Mouse (Mus musculus) cerebellum, adult 2 months (tissue): Measurements from ENCODE around the gene Zfhx3. TPM values are rescaled to one million over a fixed set of nuclear protein-coding genes. Genes with fewer than 3 reads are reported as not detected.

Experiments used
- DNase-seq, 2 experiments: peaks; one replicate each; pipeline ENCODE4 v3.0.0; 2021
- H3K27ac ChIP-seq: fragments of 200-500 bp; 2 replicates; pipeline ENCODE4 v1.5.1; 2012; ENCODE audit warnings: low read length, control low read depth, inconsistent platforms; ENCODE audit not compliant: insufficient read depth
- H3K27me3 ChIP-seq: fragments of 200-500 bp; 2 replicates; pipeline ENCODE4 v1.6.1; 2012; ENCODE audit warnings: inconsistent platforms, mild to moderate bottlenecking, low read length, moderate library complexity; ENCODE audit not compliant: control insufficient read depth, insufficient read depth
- H3K4me1 ChIP-seq: fragments of 200-500 bp; 2 replicates; pipeline ENCODE4 v1.6.1; 2011; ENCODE audit warnings: low read length; ENCODE audit not compliant: control insufficient read depth, insufficient read depth
- H3K4me3 ChIP-seq: fragments of 200-500 bp; replicated peaks from 2 replicates; pipeline ENCODE3; 2011; ENCODE audit warnings: mild to moderate bottlenecking, low read depth, low read length, control low read depth; ENCODE audit not compliant: insufficient read depth
- CTCF ChIP-seq: fragments of 200-500 bp; IDR thresholded peaks from 2 replicates; pipeline ENCODE4 v1.5.1; 2011; ENCODE audit warnings: low read depth, mild to moderate bottlenecking, control low read depth, low read length, moderate library complexity, borderline replicate concordance; ENCODE audit not compliant: insufficient read depth
- POLR2A ChIP-seq: fragments of 200-500 bp; IDR thresholded peaks from 2 replicates; pipeline ENCODE4 v1.6.1; 2011; ENCODE audit warnings: low read length, control low read depth, borderline replicate concordance; ENCODE audit not compliant: insufficient read depth
- WGBS: fragments of 180-500 bp; shearing (Covaris S2); methylation state at CpG from one replicate; pipeline ENCODE4 v1.1.7; 2018; 5-methylcytosine and 5-hydroxymethylcytosine counted together
- polyA plus RNA-seq: library from polyadenylated mRNA; depleted of rRNA; stranded (reverse); fragments of >200 nt; gene quantifications from 2 replicates; pipeline ENCODE4 v1.2.3, GENCODE M21; 2012

Zfhx3 gene
- polyA plus RNA-seq, 1 experiment: 3.3 TPM

DNA sequence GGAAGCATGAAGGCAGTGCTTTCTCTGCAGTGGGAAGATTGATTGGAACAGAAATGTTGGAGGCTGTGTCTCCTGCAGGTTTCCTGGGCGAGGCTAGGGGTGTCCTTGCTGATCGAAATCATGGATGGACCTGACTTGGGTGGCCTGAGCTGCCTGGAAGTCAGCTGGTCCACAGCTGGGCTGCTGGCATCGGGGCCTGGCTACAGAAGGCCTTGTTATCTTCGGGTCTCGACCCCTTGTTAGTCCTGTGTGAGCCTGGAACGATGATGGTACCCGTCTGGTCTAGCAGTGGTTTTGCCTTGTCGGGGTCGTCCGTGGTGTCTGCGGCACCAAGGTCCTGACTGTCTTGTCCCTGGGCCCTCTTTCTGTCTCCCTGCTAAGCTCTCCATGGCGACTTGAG is 870.9 kb downstream of the Zfhx3 start:
- no peak overlapping the region for H3K4me3 ChIP-seq
- WGBS: 65% methylated on average over 12 of the region's 12 CpGs
- H3K4me1 ChIP-seq: no peaks in the 10 kb centered on the region
- H3K27ac ChIP-seq: no peak overlapping the region
- TF ChIP-seq POLR2A: no peak
- TF ChIP-seq CTCF: no peak
- no peak for DNase-seq
- no peaks in the 10 kb centered on the region for H3K27me3 ChIP-seq

DNA sequence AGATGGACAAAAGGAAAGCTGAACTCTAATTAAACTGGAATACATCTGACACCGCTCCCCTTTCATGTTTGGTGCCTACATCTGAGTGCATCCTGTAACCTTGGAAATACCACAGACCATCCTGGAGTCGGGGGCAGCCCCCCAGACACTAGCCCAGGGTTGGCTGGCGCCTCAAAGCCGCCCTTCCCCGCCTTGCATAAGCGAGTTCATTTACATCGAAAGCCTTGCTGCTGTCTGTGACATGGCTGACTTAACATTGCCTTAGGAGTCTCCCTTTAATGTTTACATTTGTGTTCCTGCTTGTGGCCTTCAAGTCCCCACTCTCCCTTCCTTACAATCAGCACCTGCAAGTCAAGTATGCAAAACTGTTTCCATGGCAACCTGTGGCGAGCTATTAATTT is 876.8 kb downstream of the Zfhx3 start:
- TF ChIP-seq POLR2A (no peak), CTCF (no peak)
- Histone ChIP-seq H3K4me1 (no peaks in the 10 kb centered on the region; the same call in 1 of the 2 replicates), H3K27ac (no peak overlapping the region), H3K4me3 (no peak overlapping the region), H3K27me3 (no peaks in the 10 kb centered on the region; the same call in 1 of the 2 replicates)
- WGBS: 43% methylated on average over 8 of the region's 8 CpGs
- DNase-seq: no peak

GRCm38 (mm10) chr8:108819826-108820225 is 877.4 kb downstream of the Zfhx3 start:
- DNase-seq: no peak
- Histone ChIP-seq H3K27ac (no peak overlapping the region), H3K27me3 (no peaks in the 10 kb centered on the region; the same call in 1 of the 2 replicates), H3K4me1 (no peaks in the 10 kb centered on the region; the same call in 1 of the 2 replicates), H3K4me3 (no peak overlapping the region)
- no peak for TF ChIP-seq POLR2A
- TF ChIP-seq CTCF: no peak
- 41% methylated on average over 3 of the region's 3 CpGs for WGBS

- Histone ChIP-seq H3K4me3 (no peak overlapping the region), H3K4me1 (no peaks in the 10 kb centered on the region; the same call in 1 of the 2 replicates), H3K27me3 (no peaks in the 10 kb centered on the region; the same call in 1 of the 2 replicates), H3K27ac (no peak overlapping the region)
- no peak for DNase-seq
- WGBS: 54% methylated on average over 6 of the region's 6 CpGs
- TF ChIP-seq POLR2A: no peak
These were observed 878.2 kb downstream of the Zfhx3 start for GRCm38 (mm10) chr8:108820634-108821033.

- TF ChIP-seq CTCF (no peak), POLR2A (no peak)
- 12% methylated on average over 15 of the region's 15 CpGs for WGBS
- no peak for DNase-seq
These were observed 880.4 kb downstream of the Zfhx3 start for GRCm38 (mm10) chr8:108822841-108823266.

DNA sequence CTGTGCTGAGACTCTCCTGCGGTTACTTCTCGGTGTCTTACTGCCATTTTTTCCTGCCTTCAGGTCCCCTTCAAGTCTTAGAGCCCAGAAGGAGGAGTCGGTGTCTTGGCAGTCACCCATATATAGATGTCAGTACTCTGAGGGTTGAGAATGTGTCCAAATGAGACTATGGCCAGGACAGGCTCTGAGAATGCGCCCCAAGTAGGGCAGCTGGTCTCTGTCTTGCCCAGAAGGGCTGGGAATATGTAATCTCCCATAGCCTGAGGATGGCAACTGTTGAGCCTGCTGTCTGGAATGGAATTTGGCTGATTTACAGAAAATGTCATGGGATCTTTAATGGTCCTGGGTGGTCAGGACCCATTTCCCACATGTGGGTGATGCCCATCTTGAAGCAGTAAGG is 881.6 kb downstream of the Zfhx3 start:
- DNase-seq: no peak
- no peak for TF ChIP-seq POLR2A
- TF ChIP-seq CTCF: no peak
- Histone ChIP-seq H3K27ac (no peak overlapping the region), H3K4me3 (no peak overlapping the region), H3K27me3 (no peaks in the 10 kb centered on the region; the same call in 1 of the 2 replicates), H3K4me1 (no peaks in the 10 kb centered on the region; the same call in 1 of the 2 replicates)
- WGBS: 35% methylated on average over 4 of the region's 4 CpGs

More at GRCm38 (mm10) chr8:108822841-108823266, 880.4 kb downstream of the Zfhx3 start:
- Histone ChIP-seq H3K27ac (no peak overlapping the region), H3K27me3 (no peaks in the 10 kb centered on the region; the same call in 1 of the 2 replicates), H3K4me3 (no peak overlapping the region), H3K4me1 (no peaks in the 10 kb centered on the region; the same call in 1 of the 2 replicates)

DNA sequence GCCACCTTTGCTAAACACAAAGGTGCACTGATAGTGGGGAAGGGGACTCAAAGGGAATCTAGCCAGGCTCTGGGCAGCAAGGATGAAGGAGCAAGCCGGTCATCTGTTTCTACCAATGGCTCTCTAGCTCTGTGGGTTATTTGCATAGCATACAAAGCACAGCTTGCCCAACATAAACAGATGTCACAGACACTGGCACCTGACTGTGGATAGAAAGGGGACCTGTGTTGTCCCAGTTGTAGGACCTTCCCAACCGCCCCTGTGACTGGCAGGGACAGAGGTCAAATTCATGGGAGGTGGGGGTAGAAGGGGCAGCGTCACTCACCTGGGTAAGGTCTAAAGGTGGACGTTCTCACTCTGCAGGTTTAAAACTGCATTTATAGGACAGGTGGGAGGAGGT is 884.0 kb downstream of the Zfhx3 start:
- no peaks in the 10 kb centered on the region; the same call in 1 of the 2 replicates for H3K4me1 ChIP-seq
- no peak for DNase-seq

GRCm38 (mm10) chr8:108827428-108827827 is 885.0 kb downstream of the Zfhx3 start:
- no peak for TF ChIP-seq POLR2A
- no peak for TF ChIP-seq CTCF
- no peak for DNase-seq
- H3K4me1 ChIP-seq: no peaks in the 10 kb centered on the region; the same call in 1 of the 2 replicates
- H3K27ac ChIP-seq: no peak overlapping the region
- no peaks in the 10 kb centered on the region; the same call in 1 of the 2 replicates for H3K27me3 ChIP-seq
- WGBS: 91% methylated on average over 15 of the region's 15 CpGs
- H3K4me3 ChIP-seq: no peak overlapping the region

More for the DNA sequence above, 884.0 kb downstream of the Zfhx3 start:
- H3K4me3 ChIP-seq: no peak overlapping the region
- no peaks in the 10 kb centered on the region; the same call in 1 of the 2 replicates for H3K27me3 ChIP-seq
- no peak for TF ChIP-seq CTCF
- no peak for TF ChIP-seq POLR2A
- H3K27ac ChIP-seq: no peak overlapping the region
- WGBS: 89% methylated on average over 4 of the region's 4 CpGs

- Histone ChIP-seq H3K4me1 (no peaks in the 10 kb centered on the region), H3K4me3 (no peak overlapping the region), H3K27ac (no peak overlapping the region), H3K27me3 (no peaks in the 10 kb centered on the region)
- WGBS: 4% methylated on average over 12 of the region's 12 CpGs
- peak; percentile 30 to 55 for DNase-seq
- TF ChIP-seq POLR2A: no peak
These were observed 886.9 kb downstream of the Zfhx3 start for GRCm38 (mm10) chr8:108829305-108829717.
